Mouse (Mus musculus): ENCODE measurements around the gene Morn3.
A peak's percentile ranks its signal among the peaks of the same experiment; 100 is the strongest.

The Morn3 gene

GRCm38 (mm10) chr5:122991350-122992004, 55.3 kb downstream of the Morn3 start:
- peak; percentile 88 for DNase-seq (ENCODE audit: low read depth, low spot score)

- no peak for DNase-seq (ENCODE audit: low read depth, low spot score)
These were observed 56.2 kb downstream of the Morn3 start for GRCm38 (mm10) chr5:122990411-122991160.

- peak; percentile 40 for DNase-seq (ENCODE audit: low read depth, low spot score)
These were observed 57.1 kb downstream of the Morn3 start, which contains the start of gene Kdm2b for GRCm38 (mm10) chr5:122989551-122990330. Gene Kdm2b (minus strand): TSS chr5:122989823.

GRCm38 (mm10) chr5:122989001-122989525, 57.8 kb downstream of the Morn3 start:
- DNase-seq (ENCODE audit: low read depth, low spot score): peak; percentile 81

GRCm38 (mm10) chr5:122988021-122988751, 58.6 kb downstream of the Morn3 start:
- peak; percentile 41 for DNase-seq (ENCODE audit: low read depth, low spot score)

- DNase-seq (ENCODE audit: low read depth, low spot score): peak; percentile 39
These were observed 59.4 kb downstream of the Morn3 start for GRCm38 (mm10) chr5:122987211-122988020.

GRCm38 (mm10) chr5:122986091-122986493, 60.7 kb downstream of the Morn3 start:
- peak; percentile 35 for DNase-seq (ENCODE audit: low read depth, low spot score)
